Mouse (Mus musculus) MEL (cell line): ENCODE results near the gene Igsf8. TPM values are rescaled to one million over a fixed set of nuclear protein-coding genes. Genes with fewer than 3 reads are reported as not detected.

Experiments used
- DNase-seq: peaks from one replicate; pipeline ENCODE4 v3.0.0; 2011; ENCODE audit warnings: low read depth, low spot score
- H3K27ac ChIP-seq: 2 replicates; pipeline ENCODE4 v1.5.1; 2012; ENCODE audit warnings: low read depth, mild to moderate bottlenecking, control low read depth, low read length, moderate library complexity; ENCODE audit not compliant: control insufficient read depth
- H3K27me3 ChIP-seq, 2 experiments: fragments of 150-350 bp in 1 of 2; sonication (generic) in 1 of 2; 2 replicates each; pipeline ENCODE4 v1.6.1; 2012; ENCODE audit warnings: low read length in 2 of 2, mild to moderate bottlenecking in 2 of 2, improper control_type of control experiment in 1 of 2, moderate library complexity in 1 of 2; ENCODE audit not compliant: insufficient read depth in 2 of 2, control insufficient read depth in 1 of 2
- H3K36me3 ChIP-seq, 2 experiments: 2 replicates each; pipeline ENCODE4 v1.6.1; 2012 to 2014; ENCODE audit warnings: low read length in 2 of 2, improper control_type of control experiment in 1 of 2, inconsistent platforms in 1 of 2, mild to moderate bottlenecking in 1 of 2; ENCODE audit not compliant: insufficient read depth in 2 of 2, control insufficient read depth in 1 of 2
- H3K4me1 ChIP-seq, 2 experiments: fragments of 150-350 bp in 1 of 2; sonication (generic) in 1 of 2; 2 replicates each; pipeline ENCODE4 v1.6.1; 2012; ENCODE audit warnings: low read length in 2 of 2, improper control_type of control experiment in 1 of 2, mild to moderate bottlenecking in 1 of 2; ENCODE audit not compliant: insufficient read depth in 2 of 2, control insufficient read depth in 1 of 2
- H3K4me3 ChIP-seq, 2 experiments: fragments of 150-350 bp in 1 of 2; sonication (generic) in 1 of 2; 2 replicates each; pipeline ENCODE4 v1.5.1; 2012; ENCODE audit warnings: low read depth in 2 of 2, low read length in 2 of 2, mild to moderate bottlenecking in 2 of 2, moderate library complexity in 2 of 2, control low read depth in 1 of 2, improper control_type of control experiment in 1 of 2; ENCODE audit not compliant: control insufficient read depth in 1 of 2, insufficient read depth in 1 of 2
- H3K79me2 ChIP-seq: 2 replicates; pipeline ENCODE4 v1.6.1; 2012; ENCODE audit warnings: mild to moderate bottlenecking, low read length, moderate library complexity; ENCODE audit not compliant: control insufficient read depth, poor library complexity, insufficient read depth
- H3K9ac ChIP-seq: 2 replicates; pipeline ENCODE4 v1.6.1; 2012; ENCODE audit warnings: low read depth, mild to moderate bottlenecking, control low read depth, low read length, moderate library complexity; ENCODE audit not compliant: control insufficient read depth, poor library complexity, severe bottlenecking
- H3K9me3 ChIP-seq: fragments of 150-350 bp; sonication (generic); replicated peaks from 2 replicates; pipeline ENCODE4 v1.6.1; 2012; ENCODE audit warnings: mild to moderate bottlenecking, low read length, improper control_type of control experiment, moderate library complexity; ENCODE audit not compliant: insufficient read depth
- BHLHE40 ChIP-seq: IDR thresholded peaks from 2 replicates; pipeline ENCODE4 v1.6.1; 2012; ENCODE audit warnings: low read depth, mild to moderate bottlenecking, inconsistent platforms, low read length, improper control_type of control experiment, borderline replicate concordance
- CHD1 ChIP-seq: IDR thresholded peaks from 2 replicates; pipeline ENCODE4 v1.6.1; 2012; ENCODE audit warnings: low read depth, mild to moderate bottlenecking, inconsistent platforms, low read length, improper control_type of control experiment
- CHD2 ChIP-seq: IDR thresholded peaks from 2 replicates; pipeline ENCODE4 v1.6.1; 2011; ENCODE audit warnings: low read length, improper control_type of control experiment
- E2F4 ChIP-seq: IDR thresholded peaks from 2 replicates; pipeline ENCODE4 v1.6.1; 2011; ENCODE audit warnings: low read depth, low read length, improper control_type of control experiment, borderline replicate concordance
- ELF1 ChIP-seq: IDR thresholded peaks from 2 replicates; pipeline ENCODE4 v1.6.1; 2014; ENCODE audit warnings: low read depth, mild to moderate bottlenecking, inconsistent platforms, low read length, improper control_type of control experiment, moderate library complexity
- EP300 ChIP-seq, 2 experiments: IDR thresholded peaks; 2 replicates each; pipeline ENCODE4 v1.6.1; 2011; ENCODE audit warnings: improper control_type of control experiment in 2 of 2, low read length in 2 of 2, low read depth in 1 of 2, mild to moderate bottlenecking in 1 of 2
- ETS1 ChIP-seq: IDR thresholded peaks from 2 replicates; pipeline ENCODE4 v1.6.1; 2012; ENCODE audit warnings: low read depth, mild to moderate bottlenecking, inconsistent platforms, low read length, improper control_type of control experiment, moderate library complexity
- HCFC1 ChIP-seq: IDR thresholded peaks from 2 replicates; pipeline ENCODE4 v1.6.1; 2012; ENCODE audit warnings: low read depth, mild to moderate bottlenecking, inconsistent platforms, low read length, improper control_type of control experiment, moderate library complexity
- JUND ChIP-seq: IDR thresholded peaks from 2 replicates; pipeline ENCODE4 v1.6.1; 2011; ENCODE audit warnings: low read depth, mild to moderate bottlenecking, improper control_type of control experiment, low read length
- KAT2A ChIP-seq: conservative IDR thresholded peaks from 2 replicates; pipeline ENCODE4 v1.6.1; 2012; ENCODE audit warnings: low read depth, low read length, improper control_type of control experiment, inconsistent platforms
- MAFK ChIP-seq: IDR thresholded peaks from 2 replicates; pipeline ENCODE4 v1.6.1; 2011; ENCODE audit warnings: low read depth, mild to moderate bottlenecking, low read length, improper control_type of control experiment, borderline replicate concordance
- MAX ChIP-seq: IDR thresholded peaks from 2 replicates; pipeline ENCODE4 v1.6.1; 2011; ENCODE audit warnings: low read length, improper control_type of control experiment
- MEF2A ChIP-seq: IDR thresholded peaks from 2 replicates; pipeline ENCODE4 v1.6.1; 2014; ENCODE audit warnings: low read depth, mild to moderate bottlenecking, inconsistent platforms, low read length, improper control_type of control experiment; ENCODE audit not compliant: poor library complexity, insufficient replicate concordance, severe bottlenecking; ENCODE audit errors: extremely low read depth
- MXI1 ChIP-seq: IDR thresholded peaks from 2 replicates; pipeline ENCODE4 v1.6.1; 2011; ENCODE audit warnings: mild to moderate bottlenecking, low read depth, low read length, improper control_type of control experiment
- MYB ChIP-seq: IDR thresholded peaks from 2 replicates; pipeline ENCODE4 v1.6.1; 2011; ENCODE audit warnings: mild to moderate bottlenecking, low read depth, low read length, improper control_type of control experiment
- MYC ChIP-seq: IDR thresholded peaks from 2 replicates; pipeline ENCODE4 v1.6.1; 2011; ENCODE audit warnings: low read depth, mild to moderate bottlenecking, low read length, improper control_type of control experiment, moderate library complexity
- NELFE ChIP-seq: IDR thresholded peaks from 2 replicates; pipeline ENCODE4 v1.6.1; 2011; ENCODE audit warnings: low read depth, low read length, improper control_type of control experiment
- NRF1 ChIP-seq: IDR thresholded peaks from 2 replicates; pipeline ENCODE4 v1.6.1; 2014; ENCODE audit warnings: low read depth, mild to moderate bottlenecking, inconsistent platforms, low read length, improper control_type of control experiment, moderate library complexity; ENCODE audit not compliant: poor library complexity, insufficient read depth, severe bottlenecking
- POLR2A ChIP-seq, 2 experiments: IDR thresholded peaks; 2 replicates each; pipeline ENCODE4 v1.6.1; 2011 to 2012; ENCODE audit warnings: low read length in 2 of 2, mild to moderate bottlenecking in 2 of 2, control low read depth in 1 of 2, improper control_type of control experiment in 1 of 2, low read depth in 1 of 2, moderate library complexity in 1 of 2; ENCODE audit not compliant: control insufficient read depth in 1 of 2, insufficient read depth in 1 of 2, poor library complexity in 1 of 2
- POLR2AphosphoS2 ChIP-seq: IDR thresholded peaks from 2 replicates; pipeline ENCODE4 v1.6.1; 2011; ENCODE audit warnings: low read length, improper control_type of control experiment
- POLR2AphosphoS5 ChIP-seq: IDR thresholded peaks from 2 replicates; pipeline ENCODE4 v1.6.1; 2012; ENCODE audit warnings: low read depth, borderline replicate concordance, mild to moderate bottlenecking, inconsistent platforms, low read length, moderate library complexity, mixed read lengths
- RAD21 ChIP-seq: IDR thresholded peaks from 2 replicates; pipeline ENCODE4 v1.6.1; 2011; ENCODE audit warnings: mild to moderate bottlenecking, low read depth, low read length, improper control_type of control experiment
- SIN3A ChIP-seq: IDR thresholded peaks from 2 replicates; pipeline ENCODE4 v1.6.1; 2012; ENCODE audit warnings: low read length, improper control_type of control experiment, inconsistent platforms
- SMC3 ChIP-seq: IDR thresholded peaks from 2 replicates; pipeline ENCODE4 v1.6.1; 2011; ENCODE audit warnings: low read depth, low read length, improper control_type of control experiment
- TAL1 ChIP-seq: IDR thresholded peaks from 2 replicates; pipeline ENCODE4 v1.6.1; 2012; ENCODE audit warnings: mild to moderate bottlenecking, inconsistent platforms, low read length, moderate library complexity, mixed read lengths
- TBP ChIP-seq: IDR thresholded peaks from 2 replicates; pipeline ENCODE4 v1.8.0; 2011; ENCODE audit warnings: low read depth, low read length, improper control_type of control experiment
- TCF12 ChIP-seq: IDR thresholded peaks from 2 replicates; pipeline ENCODE4 v1.6.1; 2014; ENCODE audit warnings: low read depth, mild to moderate bottlenecking, inconsistent platforms, low read length, improper control_type of control experiment, moderate library complexity
- UBTF ChIP-seq: IDR thresholded peaks from 2 replicates; pipeline ENCODE4 v1.6.1; 2012; ENCODE audit warnings: low read depth, mild to moderate bottlenecking, inconsistent platforms, low read length, improper control_type of control experiment, moderate library complexity, borderline replicate concordance; ENCODE audit not compliant: insufficient read depth
- USF1 ChIP-seq: IDR thresholded peaks from 2 replicates; pipeline ENCODE4 v1.6.1; 2014; ENCODE audit warnings: low read depth, mild to moderate bottlenecking, inconsistent platforms, low read length, improper control_type of control experiment, moderate library complexity
- USF2 ChIP-seq, 2 experiments: IDR thresholded peaks; 2 replicates each; pipeline ENCODE4 v1.6.1; 2011 to 2012; ENCODE audit warnings: improper control_type of control experiment in 2 of 2, low read length in 2 of 2, borderline replicate concordance in 1 of 2, inconsistent platforms in 1 of 2, low read depth in 1 of 2, mild to moderate bottlenecking in 1 of 2; ENCODE audit not compliant: insufficient read depth in 1 of 2
- ZC3H11A ChIP-seq: IDR thresholded peaks from 2 replicates; pipeline ENCODE4 v1.6.1; 2012; ENCODE audit warnings: low read depth, mild to moderate bottlenecking, inconsistent platforms, low read length, improper control_type of control experiment
- ZKSCAN1 ChIP-seq: IDR thresholded peaks from 2 replicates; pipeline ENCODE4 v1.6.1; 2012; ENCODE audit warnings: low read depth, mild to moderate bottlenecking, inconsistent platforms, low read length, improper control_type of control experiment, moderate library complexity
- polyA plus RNA-seq, 2 experiments: library from polyadenylated mRNA; stranded (reverse) in 1 of 2; unstranded in 1 of 2; fragments of >175 nt in 1 of 2; fragments of >200 nt in 1 of 2; gene quantifications; 2 replicates each; pipeline versions ENCODE4 v1.2.1 to v1.2.4; 2012; ENCODE audit warnings: low replicate concordance in 2 of 2, low read depth in 1 of 2; ENCODE audit not compliant: insufficient read length in 2 of 2, insufficient read depth in 1 of 2, missing spikeins in 1 of 2
- total RNA-seq: library from RNA; depleted of rRNA; stranded (reverse); fragments of 300-350 nt; gene quantifications from 2 replicates; pipeline ENCODE4 v1.2.3, GENCODE M21; 2012

The Igsf8 gene
- total and polyA plus RNA-seq, 3 experiments: 88.0 to 97.2 TPM; not detected in 1

- TF ChIP-seq BHLHE40 (peak; percentile 81), RAD21 (peak; percentile 93)
Observed at GRCm38 (mm10) chr1:172309699-172310398, 48.4 kb downstream of the Igsf8 start (continued).

DNA sequence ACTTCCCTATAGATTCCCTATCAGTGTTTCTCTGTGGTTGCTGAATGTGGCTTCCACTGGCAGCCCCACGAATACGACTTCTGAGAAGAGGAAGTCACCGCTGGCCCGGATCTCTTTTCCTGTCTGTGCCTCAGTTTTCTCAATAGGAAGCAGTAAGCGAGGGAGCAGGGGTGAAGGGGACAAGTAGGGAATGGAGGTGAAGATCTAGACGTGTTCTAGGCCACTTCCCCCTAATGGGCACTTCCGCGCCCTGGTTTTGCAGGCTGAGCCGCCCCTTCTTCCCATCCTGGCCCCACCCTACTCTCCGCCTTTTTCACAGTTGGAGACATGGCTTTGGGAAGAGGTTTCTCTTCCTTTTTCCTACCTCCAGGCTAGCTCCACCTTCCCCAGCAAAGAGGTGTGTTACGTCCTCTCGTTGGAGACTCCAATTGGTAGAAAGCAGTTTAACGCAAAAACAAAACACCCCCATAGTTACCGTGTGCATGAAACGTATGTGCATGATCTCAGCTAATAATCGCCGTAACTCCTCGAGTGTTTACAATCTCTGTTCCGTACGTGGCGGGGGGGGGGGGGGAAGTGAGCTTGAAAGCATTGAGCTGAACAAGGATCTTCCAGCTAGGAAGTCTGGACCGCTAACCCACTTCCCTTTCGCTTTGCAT is 49.9 kb downstream of the Igsf8 start:
- Histone ChIP-seq H3K27ac (peak overlapping the region; percentile 62), H3K4me3 (peak overlapping the region; percentile 61 to 83), H3K4me1 (peaks cover 2 to 10% of the 10 kb centered on the region in 2 experiments), H3K9ac (peak overlapping the region; percentile 55), H3K27me3 (no peaks in the 10 kb centered on the region), H3K79me2 (peaks cover 22% of the 10 kb centered on the region), H3K9me3 (no peaks in the 10 kb centered on the region), H3K36me3 (0 out of 4 replicates have a peak, but pooled peaks cover 0 to 3% of the 10 kb centered on the region in 2 experiments)
- peak; percentile 90 for DNase-seq
- TF ChIP-seq BHLHE40 (no peak), ZKSCAN1 (no peak), EP300 (IDR thresholded peaks at IDR 0.05; ENCODE audit: low read depth in 1 of 2, low read length in 2 of 2) (peak; percentile 42 to 69; a peak in 3 of 4 replicates), SMC3 (no peak), MAX (0 out of 2 replicates have a peak, but pooled peaks have one; percentile 12), TAL1 (no peak), CHD2 (no peak), KAT2A (0 out of 2 replicates have a peak, but pooled peaks have one; percentile 23), NRF1 (no peak), HCFC1 (no peak), ELF1 (peak; percentile 51), UBTF (no peak), USF2 (IDR thresholded peaks at IDR 0.05; ENCODE audit: borderline replicate concordance in 1 of 2, insufficient read depth in 1 of 2, low read depth in 1 of 2, low read length in 2 of 2) (no peak), MYB (no peak), USF1 (no peak), MYC (no peak), ZC3H11A (no peak), RAD21 (no peak), CHD1 (no peak), ETS1 (no peak; the same call in 1 of the 2 replicates), MAFK (no peak), POLR2AphosphoS2 (no peak), TBP (0 out of 2 replicates have a peak, but pooled peaks have one; percentile 43), POLR2AphosphoS5 (no peak), SIN3A (peak; percentile 66; the same call in 1 of the 2 replicates), TCF12 (no peak), E2F4 (no peak), JUND (no peak), NELFE (no peak; the same call in 1 of the 2 replicates), POLR2A (IDR thresholded peaks at IDR 0.05; ENCODE audit: control insufficient read depth in 1 of 2, insufficient read depth in 1 of 2, low read depth in 1 of 2, low read length in 2 of 2, poor library complexity in 1 of 2) (peak in 1 of 2 experiments; percentile 50; a peak in 2 of 4 replicates), MXI1 (peak; percentile 56; the same call in 1 of the 2 replicates), MEF2A (no peak)
